Mouse (Mus musculus): Measurements from ENCODE around the gene Lgals8. TPM values are rescaled to one million over a fixed set of nuclear protein-coding genes. Genes with fewer than 3 reads are reported as not detected.
A peak's percentile ranks its signal among the peaks of the same experiment; 100 is the strongest.
"Not testable (repeated sequence)": the region's sequence is repeated elsewhere in the genome, so short reads cannot be mapped to it uniquely, and the experiment has no call there.

Gene Lgals8
- polyA plus RNA-seq, 1 experiment from 2014 or later: 7.8 TPM

DNA sequence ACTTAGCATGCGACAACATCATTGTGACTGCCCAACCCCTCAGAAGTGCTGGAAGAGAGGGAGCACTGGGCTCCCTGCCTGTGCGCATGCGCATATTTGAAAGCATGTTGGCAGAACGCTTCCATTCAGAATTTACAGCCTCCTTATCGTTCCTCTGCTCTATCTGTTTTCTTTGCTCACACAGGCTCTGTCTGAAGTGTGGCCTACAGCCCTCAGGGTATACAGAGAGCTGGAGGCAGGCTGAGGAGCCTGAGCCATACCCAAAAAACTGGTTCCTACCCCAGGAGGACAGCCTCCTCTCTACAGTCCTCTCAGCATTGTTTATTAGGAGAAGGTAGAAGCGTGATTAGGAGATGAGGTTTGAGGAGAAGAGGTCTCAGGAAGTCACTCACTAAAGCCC is 15.1 kb upstream of the Lgals8 start:
- no peak overlapping the region for H3K4me3 ChIP-seq
- H3K27ac ChIP-seq (replicated peaks): no peak overlapping the region
- no peak for DNase-seq (ENCODE audit: low spot score)
- no peaks in the 10 kb centered on the region for H3K9me3 ChIP-seq (replicated peaks)
- no peaks in the 10 kb centered on the region for H3K4me1 ChIP-seq
- 86% methylated on average over 6 of the region's 6 CpGs for WGBS
- no peaks in the 10 kb centered on the region for H3K27me3 ChIP-seq (ENCODE audit: low read depth, poor library complexity, severe bottlenecking)
- H3K36me3 ChIP-seq: no peaks in the 10 kb centered on the region

DNA sequence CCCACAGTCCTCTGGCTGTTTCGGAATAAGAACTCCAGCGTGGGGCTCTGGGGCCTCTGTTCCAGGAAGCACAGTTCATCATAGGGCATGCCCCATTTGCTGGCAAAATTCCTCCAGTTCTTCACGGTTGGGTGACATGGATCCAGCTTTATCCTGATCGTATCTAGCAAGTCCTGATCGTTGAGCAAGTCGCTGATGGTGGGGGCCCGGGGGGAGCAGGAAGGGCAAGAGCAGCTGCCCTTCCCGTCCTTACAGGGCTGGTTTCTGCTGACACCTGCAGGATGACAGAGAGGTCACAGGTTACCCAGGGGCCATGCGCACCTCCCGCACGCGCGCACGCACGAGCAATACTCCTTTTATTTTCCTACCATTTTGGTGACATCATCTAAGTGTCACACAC is 13.6 kb upstream of the Lgals8 start:
- Histone ChIP-seq H3K4me1 (peaks cover 4% of the 10 kb centered on the region; the same call in 1 of the 2 replicates), H3K27me3 (ENCODE audit: low read depth, poor library complexity, severe bottlenecking) (no peaks in the 10 kb centered on the region), H3K36me3 (no peaks in the 10 kb centered on the region), H3K27ac (replicated peaks) (no peak overlapping the region), H3K9me3 (replicated peaks) (no peaks in the 10 kb centered on the region), H3K4me3 (no peak overlapping the region)
- WGBS: 83% methylated on average over 15 of the region's 15 CpGs
- no peak for DNase-seq (ENCODE audit: low spot score)

DNA sequence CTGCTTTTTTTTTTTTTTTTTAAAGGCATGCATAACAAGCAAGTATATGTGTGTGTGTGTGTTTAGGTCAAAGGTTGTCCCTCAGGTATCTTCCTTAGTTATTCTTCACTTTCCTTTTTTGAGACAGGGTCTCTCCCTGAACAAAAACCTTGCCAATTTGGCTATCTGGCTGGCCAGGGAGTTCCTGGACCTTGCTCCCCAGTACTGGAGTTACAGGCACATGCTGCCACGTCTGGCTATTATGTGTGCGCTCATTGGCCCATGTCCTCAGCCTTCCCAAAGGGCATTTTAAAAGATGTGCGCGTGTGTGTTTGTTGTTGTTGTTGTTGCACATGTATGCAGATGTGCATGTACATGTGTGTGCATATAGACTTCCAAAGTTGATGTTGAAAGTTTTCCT is 12.1 kb upstream of the Lgals8 start:
- Histone ChIP-seq H3K27ac (replicated peaks) (no peak overlapping the region), H3K27me3 (ENCODE audit: low read depth, poor library complexity, severe bottlenecking) (no peaks in the 10 kb centered on the region), H3K9me3 (replicated peaks) (no peaks in the 10 kb centered on the region), H3K4me1 (peaks cover 8% of the 10 kb centered on the region; the same call in 1 of the 2 replicates), H3K36me3 (no peaks in the 10 kb centered on the region), H3K4me3 (no peak overlapping the region)
- DNase-seq (ENCODE audit: low spot score): no peak
- WGBS: 94% methylated on average over 4 of the region's 4 CpGs

DNA sequence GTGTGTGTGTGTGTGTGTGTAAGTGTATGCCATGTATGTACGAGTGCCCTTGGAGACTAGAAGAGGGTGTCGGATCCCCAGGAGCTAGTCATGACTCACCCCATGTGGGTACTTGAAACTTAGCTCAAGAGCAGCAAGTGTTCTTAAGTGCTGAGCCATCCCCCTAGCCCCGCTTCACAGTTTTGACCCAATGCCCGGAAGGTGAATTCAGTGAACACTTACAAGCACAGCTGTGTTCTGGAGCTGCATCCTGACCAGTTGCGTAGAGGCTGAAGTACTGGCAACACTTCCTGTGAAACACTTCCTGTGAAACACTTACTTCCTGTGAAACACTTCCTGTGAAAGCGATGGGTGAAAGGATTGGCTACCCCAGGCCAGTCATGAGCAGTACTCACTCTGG is 10.5 kb upstream of the Lgals8 start:
- 90% methylated on average over 6 of the region's 6 CpGs for WGBS
- H3K27me3 ChIP-seq (ENCODE audit: low read depth, poor library complexity, severe bottlenecking): no peaks in the 10 kb centered on the region
- peaks cover 8% of the 10 kb centered on the region; the same call in 1 of the 2 replicates for H3K4me1 ChIP-seq
- H3K36me3 ChIP-seq: no peaks in the 10 kb centered on the region
- DNase-seq (ENCODE audit: low spot score): no peak
- no peaks in the 10 kb centered on the region for H3K9me3 ChIP-seq (replicated peaks)
- no peak overlapping the region for H3K4me3 ChIP-seq
- no peak overlapping the region for H3K27ac ChIP-seq (replicated peaks)

DNA sequence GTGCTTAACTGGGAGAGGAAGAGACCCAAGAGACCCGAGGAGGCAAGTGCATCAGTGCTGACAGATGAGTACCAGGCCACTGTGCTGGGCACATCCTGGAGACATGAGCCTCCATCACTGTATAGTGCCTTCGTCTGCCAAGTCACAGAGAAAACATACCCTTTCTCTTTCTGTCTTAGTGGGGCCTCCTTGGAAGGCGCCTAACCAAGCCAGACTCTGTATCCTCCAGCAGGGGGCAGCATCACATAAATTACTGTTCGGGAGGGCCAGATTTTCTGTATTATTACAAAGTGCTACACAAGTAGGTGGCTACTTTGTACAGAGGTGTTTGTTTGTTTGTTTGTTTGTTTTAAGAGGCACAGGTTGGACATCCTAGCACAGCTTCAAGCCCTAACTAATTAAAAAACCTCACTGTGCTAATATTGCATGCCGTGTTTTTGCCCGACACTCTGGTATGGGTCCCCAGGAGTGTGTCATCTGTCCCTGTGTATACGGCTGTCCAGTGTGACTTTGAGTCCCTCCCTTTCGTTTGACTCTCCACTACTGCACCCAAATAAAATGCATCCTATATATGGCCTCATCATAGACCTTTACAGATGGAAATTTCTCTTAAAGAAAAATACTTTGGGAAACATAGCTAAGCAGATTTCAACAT is 9.1 kb upstream of the Lgals8 start:
- Histone ChIP-seq H3K27me3 (ENCODE audit: low read depth, poor library complexity, severe bottlenecking) (no peaks in the 10 kb centered on the region), H3K9me3 (replicated peaks) (no peaks in the 10 kb centered on the region), H3K36me3 (no peaks in the 10 kb centered on the region), H3K27ac (replicated peaks) (no peak overlapping the region), H3K4me1 (peaks cover 8% of the 10 kb centered on the region; the same call in 1 of the 2 replicates), H3K4me3 (no peak overlapping the region)
- DNase-seq (ENCODE audit: low spot score): peak; percentile 80
- 35% methylated on average over 8 of the region's 8 CpGs for WGBS

DNA sequence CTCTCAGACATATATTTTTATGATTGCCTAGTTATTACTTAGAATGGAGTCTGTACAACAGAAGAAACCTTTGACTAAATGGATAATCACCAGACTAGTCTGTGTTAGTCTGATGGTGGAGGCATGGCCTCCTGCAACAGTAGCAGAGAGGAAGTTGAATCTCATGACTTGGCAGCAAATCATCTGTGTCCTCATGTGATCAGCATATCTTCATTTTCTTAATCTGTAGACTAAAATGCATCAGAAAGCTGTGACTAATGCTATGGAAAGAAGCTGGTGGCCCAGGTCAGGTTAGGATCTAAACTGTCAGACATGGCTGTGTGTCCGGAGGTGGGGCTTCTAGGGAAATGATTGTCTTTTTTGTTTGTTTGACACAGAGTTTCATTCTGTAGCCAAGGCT is 3.7 kb upstream of the Lgals8 start:
- 87% methylated on average over 1 of the region's 1 CpGs for WGBS
- Histone ChIP-seq H3K36me3 (no peaks in the 10 kb centered on the region), H3K27ac (replicated peaks) (no peak overlapping the region), H3K4me1 (peaks cover 6% of the 10 kb centered on the region; the same call in 1 of the 2 replicates), H3K27me3 (ENCODE audit: low read depth, poor library complexity, severe bottlenecking) (no peaks in the 10 kb centered on the region), H3K9me3 (replicated peaks) (no peaks in the 10 kb centered on the region), H3K4me3 (no peak overlapping the region)
- DNase-seq (ENCODE audit: low spot score): no peak

DNA sequence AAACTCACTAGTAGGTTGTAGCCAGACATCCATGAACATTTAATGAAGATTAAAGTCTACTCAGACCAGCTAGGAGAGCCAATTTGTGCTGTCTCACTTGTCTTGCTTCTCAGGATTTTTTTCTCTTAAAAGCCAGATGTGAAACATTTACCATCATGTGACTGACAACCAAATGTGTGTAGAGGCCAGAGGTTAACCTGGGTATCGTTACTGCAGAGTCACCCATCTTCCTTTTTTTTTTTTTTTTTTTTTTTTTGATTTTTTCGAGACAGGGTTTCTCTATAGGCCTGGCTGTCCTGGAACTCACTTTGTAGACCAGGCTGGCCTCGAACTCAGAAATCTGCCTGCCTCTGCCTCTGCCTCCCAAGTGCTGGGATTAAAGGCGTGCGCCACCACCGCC is 585 bp downstream of the Lgals8 start:
- H3K36me3 ChIP-seq: not testable (repeated sequence)

DNA sequence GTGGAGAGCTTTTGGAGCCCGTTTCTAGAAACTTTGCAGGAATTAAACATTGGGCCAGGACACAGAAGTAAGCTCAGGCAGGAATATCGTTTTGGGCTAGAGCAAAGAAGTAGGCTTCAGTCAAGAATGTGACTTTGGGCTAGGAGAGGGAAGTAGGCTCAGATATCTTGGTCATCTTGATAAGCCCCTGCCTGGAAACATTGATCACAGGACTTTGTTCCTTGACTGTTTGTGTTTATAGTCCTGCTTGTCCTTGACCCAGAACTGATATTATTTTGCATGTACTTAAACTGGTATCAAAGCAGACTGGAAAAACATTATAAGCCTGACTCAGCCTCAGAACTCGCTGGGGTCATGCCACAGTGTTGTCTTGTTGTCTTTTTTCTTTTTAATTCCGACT is 2.1 kb downstream of the Lgals8 start:
- WGBS: 83% methylated on average over 4 of the region's 4 CpGs
- Histone ChIP-seq H3K36me3 (no peaks in the 10 kb centered on the region), H3K4me3 (no peak overlapping the region), H3K4me1 (peaks cover 16% of the 10 kb centered on the region), H3K9me3 (replicated peaks) (no peaks in the 10 kb centered on the region), H3K27ac (replicated peaks) (no peak overlapping the region), H3K27me3 (ENCODE audit: low read depth, poor library complexity, severe bottlenecking) (no peaks in the 10 kb centered on the region)
- no peak for DNase-seq (ENCODE audit: low spot score)

More for the DNA sequence above, 585 bp downstream of the Lgals8 start:
- H3K4me3 ChIP-seq; H3K9me3 ChIP-seq (replicated peaks); H3K27me3 ChIP-seq (ENCODE audit: low read depth, poor library complexity, severe bottlenecking); DNase-seq (ENCODE audit: low spot score); H3K27ac ChIP-seq (replicated peaks): not testable (repeated sequence)
- peaks cover 16% of the 10 kb centered on the region for H3K4me1 ChIP-seq
- WGBS: 87% methylated on average over 6 of the region's 6 CpGs

DNA sequence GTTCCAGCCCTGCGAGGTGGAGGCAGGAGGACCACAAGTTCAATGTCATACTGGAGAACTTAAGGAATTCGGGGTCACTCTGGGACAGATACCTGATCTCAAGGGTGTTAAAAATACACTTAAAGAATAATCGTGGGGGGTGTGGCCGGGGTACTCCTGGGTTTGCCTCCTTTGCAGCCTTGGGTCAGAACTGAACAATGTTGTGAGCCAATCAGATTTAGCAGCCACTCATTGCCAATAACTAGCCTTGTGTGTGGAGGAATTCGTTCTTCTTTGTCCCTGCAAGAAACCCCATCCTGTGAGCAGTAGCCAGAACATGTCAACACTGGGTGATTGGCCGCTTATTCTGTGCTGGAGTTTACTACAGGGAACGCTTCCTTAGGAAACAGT is 3.0 kb downstream of the Lgals8 start:
- H3K36me3 ChIP-seq: no peaks in the 10 kb centered on the region
- DNase-seq (ENCODE audit: low spot score): no peak
- peak overlapping the region; percentile 86 for H3K4me3 ChIP-seq
- H3K27ac ChIP-seq (replicated peaks): peak overlapping the region; percentile 84
- WGBS: 5% methylated on average over 7 of the region's 7 CpGs
- no peaks in the 10 kb centered on the region for H3K9me3 ChIP-seq (replicated peaks)
- no peaks in the 10 kb centered on the region for H3K27me3 ChIP-seq (ENCODE audit: low read depth, poor library complexity, severe bottlenecking)
- peaks cover 16% of the 10 kb centered on the region for H3K4me1 ChIP-seq

DNA sequence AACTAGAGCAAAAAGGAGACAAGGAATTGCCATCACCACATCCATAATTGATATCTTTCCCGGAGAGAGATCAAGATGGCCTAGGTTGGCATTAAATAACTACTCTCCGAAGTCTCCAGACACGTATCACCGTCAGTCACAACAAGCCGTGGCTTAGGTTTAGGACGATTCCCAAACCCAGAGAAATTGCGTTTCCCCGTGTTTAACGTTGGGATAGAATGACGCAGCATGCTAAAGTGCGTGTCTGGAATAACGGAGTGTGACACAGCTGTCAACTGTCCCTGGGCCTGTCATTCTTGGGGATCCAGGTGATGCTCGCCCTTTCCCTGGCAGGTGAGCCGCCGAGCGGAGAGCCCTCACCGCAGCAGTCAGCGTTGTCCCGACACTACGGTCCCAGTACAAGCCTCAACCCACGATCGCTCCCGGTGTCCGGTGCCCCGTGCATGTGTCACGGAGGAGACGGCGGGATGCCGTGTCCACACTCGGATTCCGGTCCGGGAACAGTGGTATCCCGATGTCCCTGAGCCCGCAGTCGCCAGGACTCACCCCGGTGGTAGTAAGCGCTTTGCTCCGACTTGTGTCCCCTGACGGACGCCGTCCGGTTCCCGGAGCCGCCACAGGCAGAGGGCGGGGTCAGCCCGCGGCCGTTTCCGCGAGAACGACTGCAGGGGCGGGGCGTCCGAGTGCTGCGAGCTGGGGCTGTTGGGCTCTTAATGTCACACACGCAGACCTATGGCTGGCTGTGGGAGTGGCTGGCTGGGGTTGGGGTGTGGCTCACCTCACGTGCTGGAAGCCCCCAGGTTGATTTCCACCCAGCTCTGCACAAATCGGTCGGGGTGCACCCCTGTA is 3.6 kb downstream of the Lgals8 start:
- 1% methylated on average over 59 of the region's 59 CpGs for WGBS
- Histone ChIP-seq H3K9me3 (replicated peaks) (no peaks in the 10 kb centered on the region), H3K4me3 (peak overlapping the region; percentile 86), H3K27me3 (ENCODE audit: low read depth, poor library complexity, severe bottlenecking) (no peaks in the 10 kb centered on the region), H3K27ac (replicated peaks) (peak overlapping the region; percentile 84), H3K36me3 (no peaks in the 10 kb centered on the region), H3K4me1 (peaks cover 16% of the 10 kb centered on the region)
- DNase-seq (ENCODE audit: low spot score): peak; percentile 91

DNA sequence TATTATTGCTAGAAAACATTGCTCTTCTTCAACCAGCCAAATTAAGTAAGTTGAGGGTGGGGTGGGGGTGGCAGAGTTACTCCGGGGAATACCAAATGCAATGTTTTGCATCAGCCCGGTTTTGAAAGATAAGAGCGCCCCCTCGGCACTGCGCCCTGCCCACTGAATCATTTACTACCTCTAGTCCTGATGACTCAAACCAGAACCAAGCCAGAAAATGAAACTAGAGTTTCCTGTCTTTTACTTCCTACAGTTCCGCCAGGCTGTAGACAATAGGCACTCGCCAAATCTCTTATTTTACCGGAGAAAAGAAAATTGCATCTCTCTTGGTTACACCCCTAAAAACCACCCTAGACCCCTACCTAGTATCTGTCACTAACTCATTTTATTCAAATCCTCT is 4.3 kb downstream of the Lgals8 start:
- H3K9me3 ChIP-seq (replicated peaks): no peaks in the 10 kb centered on the region
- 0 out of 2 replicates have a peak overlapping the region, but pooled peaks have one; percentile 84 for H3K27ac ChIP-seq (replicated peaks)
- no peak for DNase-seq (ENCODE audit: low spot score)
- H3K27me3 ChIP-seq (ENCODE audit: low read depth, poor library complexity, severe bottlenecking): no peaks in the 10 kb centered on the region
- peaks cover 16% of the 10 kb centered on the region for H3K4me1 ChIP-seq
- no peaks in the 10 kb centered on the region for H3K36me3 ChIP-seq
- H3K4me3 ChIP-seq: peak overlapping the region; percentile 86
- WGBS: 11% methylated on average over 8 of the region's 8 CpGs

DNA sequence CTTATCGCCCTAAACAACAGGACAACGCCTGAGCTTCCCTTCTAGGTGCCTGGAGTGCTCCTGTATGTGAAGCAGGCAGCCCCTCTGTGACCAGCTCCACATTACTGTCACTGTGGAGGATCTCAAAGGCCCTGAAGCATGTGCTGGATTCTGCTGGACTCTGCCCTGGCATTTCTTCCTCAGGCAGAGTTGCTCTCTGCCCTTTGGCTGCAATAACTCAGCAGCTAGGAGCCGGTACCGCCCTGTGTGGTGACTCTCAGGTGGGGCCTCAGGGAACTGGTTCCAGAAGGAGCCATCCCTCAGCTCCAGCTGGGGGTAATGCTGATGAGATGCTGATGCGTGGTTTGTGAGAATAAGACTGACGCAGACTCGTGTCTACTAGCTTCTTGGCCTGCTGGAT is 8.0 kb downstream of the Lgals8 start:
- WGBS: 81% methylated on average over 7 of the region's 7 CpGs
- Histone ChIP-seq H3K27me3 (ENCODE audit: low read depth, poor library complexity, severe bottlenecking) (no peaks in the 10 kb centered on the region), H3K36me3 (no peaks in the 10 kb centered on the region), H3K9me3 (replicated peaks) (no peaks in the 10 kb centered on the region), H3K4me1 (peaks cover 11% of the 10 kb centered on the region), H3K27ac (replicated peaks) (no peak overlapping the region), H3K4me3 (no peak overlapping the region)
- DNase-seq (ENCODE audit: low spot score): no peak
